Mouse (Mus musculus) splenic B cell, adult 2 months (primary cell): Measurements from ENCODE around the gene Il5.

Experiments used
- DNase-seq: peaks from one replicate; pipeline ENCODE4 v3.0.0-alpha.2; 2011; ENCODE audit warnings: low read depth, low spot score
- H3K27me3 ChIP-seq: 2 replicates; pipeline ENCODE4 v1.6.1; 2012; ENCODE audit warnings: mild to moderate bottlenecking, low read length, moderate library complexity, mixed read lengths; ENCODE audit not compliant: control insufficient read depth, poor library complexity, insufficient read depth, severe bottlenecking
- H3K36me3 ChIP-seq: 2 replicates; pipeline ENCODE4 v1.6.1; 2012; ENCODE audit warnings: mild to moderate bottlenecking, low read length, moderate library complexity, mixed read lengths; ENCODE audit not compliant: control insufficient read depth, poor library complexity, insufficient read depth, severe bottlenecking

Gene Il5

GRCm38 (mm10) chr11:53720715-53721114, at the start of gene Il5:
Gene Il5, plus strand, starts transcription at chr11:53720794.
- no peaks in the 10 kb centered on the region for H3K36me3 ChIP-seq
- no peaks in the 10 kb centered on the region for H3K27me3 ChIP-seq
- DNase-seq: no peak

GRCm38 (mm10) chr11:53671414-53671813, 49.2 kb upstream of the Il5 start:
- H3K36me3 ChIP-seq: peaks cover 15% of the 10 kb centered on the region
- DNase-seq: no peak
- H3K27me3 ChIP-seq: no peaks in the 10 kb centered on the region

GRCm38 (mm10) chr11:53680141-53680540, 40.5 kb upstream of the Il5 start:
- no peak for DNase-seq
- no peaks in the 10 kb centered on the region for H3K27me3 ChIP-seq
- H3K36me3 ChIP-seq: 0 out of 2 replicates have a peak, but pooled peaks cover 4% of the 10 kb centered on the region

- H3K27me3 ChIP-seq: no peaks in the 10 kb centered on the region
- no peak for DNase-seq
Measured at GRCm38 (mm10) chr11:53681686-53682085, 38.9 kb upstream of the Il5 start.

GRCm38 (mm10) chr11:53682170-53682569, 38.4 kb upstream of the Il5 start:
- DNase-seq: no peak
- no peaks in the 10 kb centered on the region for H3K27me3 ChIP-seq

More at GRCm38 (mm10) chr11:53681686-53682085, 38.9 kb upstream of the Il5 start:
- H3K36me3 ChIP-seq: 0 out of 2 replicates have a peak, but pooled peaks cover 4% of the 10 kb centered on the region

GRCm38 (mm10) chr11:53682994-53683530, 37.5 kb upstream of the Il5 start:
- DNase-seq: no peak

More at GRCm38 (mm10) chr11:53682170-53682569, 38.4 kb upstream of the Il5 start:
- H3K36me3 ChIP-seq: 0 out of 2 replicates have a peak, but pooled peaks cover 4% of the 10 kb centered on the region

GRCm38 (mm10) chr11:53691979-53692378, 28.6 kb upstream of the Il5 start:
- no peak for DNase-seq
- no peaks in the 10 kb centered on the region for H3K27me3 ChIP-seq
- peaks cover 8% of the 10 kb centered on the region; the same call in 1 of the 2 replicates for H3K36me3 ChIP-seq

More at GRCm38 (mm10) chr11:53682994-53683530, 37.5 kb upstream of the Il5 start:
- Histone ChIP-seq H3K36me3 (0 out of 2 replicates have a peak, but pooled peaks cover 4% of the 10 kb centered on the region), H3K27me3 (no peaks in the 10 kb centered on the region)

GRCm38 (mm10) chr11:53698521-53698920, 22.1 kb upstream of the Il5 start:
- peaks cover 13% of the 10 kb centered on the region for H3K36me3 ChIP-seq
- no peak for DNase-seq
- no peaks in the 10 kb centered on the region for H3K27me3 ChIP-seq

- Histone ChIP-seq H3K27me3 (no peaks in the 10 kb centered on the region), H3K36me3 (peaks cover 13% of the 10 kb centered on the region)
- no peak for DNase-seq
Measured at GRCm38 (mm10) chr11:53699351-53699750, 21.2 kb upstream of the Il5 start.

GRCm38 (mm10) chr11:53706236-53706933, 14.2 kb upstream of the Il5 start:
- peak; percentile 45 for DNase-seq
- peaks cover 2% of the 10 kb centered on the region; the same call in 1 of the 2 replicates for H3K36me3 ChIP-seq
- H3K27me3 ChIP-seq: no peaks in the 10 kb centered on the region

GRCm38 (mm10) chr11:53706934-53707717, 13.5 kb upstream of the Il5 start, which contains the start of gene Rad50:
Gene Rad50, minus strand, starts transcription at chr11:53707319.
- H3K27me3 ChIP-seq: no peaks in the 10 kb centered on the region
- H3K36me3 ChIP-seq: peaks cover 2% of the 10 kb centered on the region; the same call in 1 of the 2 replicates
- DNase-seq: peak; percentile 89

- H3K36me3 ChIP-seq: peaks cover 2% of the 10 kb centered on the region; the same call in 1 of the 2 replicates
- DNase-seq: peak; percentile 3
- H3K27me3 ChIP-seq: no peaks in the 10 kb centered on the region
Measured at GRCm38 (mm10) chr11:53707718-53708009, 12.9 kb upstream of the Il5 start.

GRCm38 (mm10) chr11:53719701-53720100, 893 bp upstream of the Il5 start:
- Histone ChIP-seq H3K27me3 (no peaks in the 10 kb centered on the region), H3K36me3 (no peaks in the 10 kb centered on the region)
- DNase-seq: no peak

- H3K27me3 ChIP-seq: no peaks in the 10 kb centered on the region
- H3K36me3 ChIP-seq: no peaks in the 10 kb centered on the region
- no peak for DNase-seq
Measured at GRCm38 (mm10) chr11:53731457-53731856, 10.9 kb downstream of the Il5 start.

GRCm38 (mm10) chr11:53732244-53732643, 11.7 kb downstream of the Il5 start:
- no peaks in the 10 kb centered on the region for H3K27me3 ChIP-seq
- no peaks in the 10 kb centered on the region for H3K36me3 ChIP-seq
- DNase-seq: no peak
